Mouse (Mus musculus): ENCODE measurements around the gene Mlxipl.

GRCm38 (mm10) chr5:135166909-135167308 is 77.2 kb downstream of the Mlxipl start:
- TF ChIP-seq GATA1 (IDR thresholded peaks at IDR 0.05; ENCODE audit: low read depth, low read length) (no peak), CTCF (IDR thresholded peaks at IDR 0.05 in 2 of 3, conservative IDR thresholded peaks at IDR 0.05 in 1 of 3; ENCODE audit: control insufficient read depth in 1 of 3, insufficient read depth in 1 of 3, low read depth in 2 of 3, low read length in 3 of 3, poor library complexity in 1 of 3, severe bottlenecking in 1 of 3) (no peak), CHD1 (IDR thresholded peaks at IDR 0.05; ENCODE audit: low read depth, low read length) (no peak), POLR2AphosphoS2 (IDR thresholded peaks at IDR 0.05; ENCODE audit: low read length) (no peak), POLR2A (IDR thresholded peaks at IDR 0.05; ENCODE audit: control insufficient read depth in 1 of 2, insufficient read depth in 1 of 2, low read depth in 1 of 2, low read length in 2 of 2, poor library complexity in 1 of 2) (no peak), HCFC1 (IDR thresholded peaks at IDR 0.05; ENCODE audit: low read depth, low read length) (no peak), EP300 (IDR thresholded peaks at IDR 0.05; ENCODE audit: low read depth in 1 of 2, low read length in 2 of 2) (no peak), JUND (IDR thresholded peaks at IDR 0.05; ENCODE audit: low read depth, low read length) (no peak), NELFE (IDR thresholded peaks at IDR 0.05; ENCODE audit: low read depth, low read length) (no peak), CHD2 (IDR thresholded peaks at IDR 0.05; ENCODE audit: low read length) (no peak)
